Mouse (Mus musculus) limb, embryonic 14.5 days (tissue): ENCODE measurements around the gene Fbxo27. TPM values are rescaled to one million over a fixed set of nuclear protein-coding genes. Genes with fewer than 3 reads are reported as not detected.

ENCODE experiments used
- ATAC-seq: fragments of 200-750 bp; cut with Nextera tagmentation; 2 replicates; pipeline ENCODE4 v1.8.0; 2017; ENCODE audit warnings: low read depth, moderate number of reproducible peaks, moderate TSS enrichment; ENCODE audit not compliant: low FRiP score
- DNase-seq: peaks from one replicate; pipeline ENCODE4 v3.0.0-alpha.2; 2015; ENCODE audit warnings: low spot score
- H3K27ac ChIP-seq: fragments of 300-500 bp; sonication (generic); replicated peaks from 2 replicates; pipeline ENCODE4 v1.5.1; 2014; ENCODE audit warnings: low read depth, mild to moderate bottlenecking, low read length, moderate library complexity, mixed read lengths
- H3K27me3 ChIP-seq: fragments of 300-500 bp; sonication (generic); 2 replicates; pipeline ENCODE4 v1.6.1; 2014; ENCODE audit warnings: low read length, mixed read lengths; ENCODE audit not compliant: control insufficient read depth, insufficient read depth
- H3K36me3 ChIP-seq: fragments of 300-500 bp; sonication (generic); 2 replicates; pipeline ENCODE4 v1.6.1; 2014; ENCODE audit warnings: mild to moderate bottlenecking, low read length, moderate library complexity, mixed read lengths; ENCODE audit not compliant: control insufficient read depth, insufficient read depth
- H3K4me1 ChIP-seq: fragments of 300-500 bp; sonication (generic); 2 replicates; pipeline ENCODE4 v1.6.1; 2014; ENCODE audit warnings: antibody characterized with exemption, low read length, mixed read lengths; ENCODE audit not compliant: control insufficient read depth, insufficient read depth
- H3K4me2 ChIP-seq: fragments of 300-500 bp; sonication (generic); replicated peaks from 2 replicates; pipeline ENCODE4 v1.6.1; 2014; ENCODE audit warnings: low read depth, mild to moderate bottlenecking, low read length, moderate library complexity; ENCODE audit not compliant: severe bottlenecking
- H3K4me3 ChIP-seq: fragments of 300-500 bp; sonication (generic); replicated peaks from 2 replicates; pipeline ENCODE4 v1.5.1; 2014; ENCODE audit warnings: low read length
- H3K9ac ChIP-seq: fragments of 300-500 bp; sonication (generic); 2 replicates; pipeline ENCODE4 v1.6.1; 2014; ENCODE audit warnings: mild to moderate bottlenecking, low read depth, low read length, moderate library complexity; ENCODE audit not compliant: severe bottlenecking
- H3K9me3 ChIP-seq: fragments of 300-500 bp; sonication (generic); 2 replicates; pipeline ENCODE4 v1.6.1; 2016; ENCODE audit warnings: low read length; ENCODE audit not compliant: control insufficient read depth
- POLR2A ChIP-seq: fragments of 200-500 bp; IDR thresholded peaks from 2 replicates; pipeline ENCODE4 v1.8.0; 2012; ENCODE audit warnings: inconsistent platforms, mild to moderate bottlenecking, moderate library complexity, borderline replicate concordance; ENCODE audit not compliant: insufficient read depth, insufficient read length; ENCODE audit errors: extremely low read depth
- WGBS: fragments of 180-500 bp; shearing (Covaris S2); extraction: QIAGEN DNeasy Blood & Tissue Kit; methylation state at CpG from one replicate; pipeline ENCODE4 v1.1.7; 2014; 5-methylcytosine and 5-hydroxymethylcytosine counted together
- polyA plus RNA-seq, 2 experiments: library from polyadenylated mRNA; depleted of rRNA in 1 of 2; stranded (reverse) in 1 of 2; unstranded in 1 of 2; fragments of >200 nt; fragmentation: Nextera tagmentation in 1 of 2; extraction: Ambion mirVana in 1 of 2; gene quantifications; 2 replicates each; pipeline versions ENCODE4 v1.2.1 to v1.2.3; 2012 to 2014

Fbxo27 gene
- polyA plus RNA-seq, 2 experiments, result 7.4 to 19.5 TPM

GRCm38 (mm10) chr7:28702601-28703143 is 10.0 kb downstream of the Fbxo27 start:
- Histone ChIP-seq H3K4me3 (no peak overlapping the region), H3K4me2 (no peak overlapping the region), H3K27me3 (no peaks in the 10 kb centered on the region), H3K4me1 (no peaks in the 10 kb centered on the region), H3K9me3 (no peaks in the 10 kb centered on the region; the same call in 1 of the 2 replicates), H3K27ac (no peak overlapping the region), H3K36me3 (no peaks in the 10 kb centered on the region), H3K9ac (no peak overlapping the region)
- WGBS, result 71% methylated on average over 9 of the region's 9 CpGs
- TF ChIP-seq POLR2A, result no peak
- DNase-seq, result no peak
- ATAC-seq, result no peak

- DNase-seq (no peak), ATAC-seq (no peak)
- TF ChIP-seq POLR2A, result no peak
- Histone ChIP-seq H3K27me3 (no peaks in the 10 kb centered on the region), H3K4me3 (no peak overlapping the region), H3K27ac (no peak overlapping the region), H3K9ac (no peak overlapping the region), H3K4me1 (no peaks in the 10 kb centered on the region), H3K9me3 (no peaks in the 10 kb centered on the region), H3K4me2 (no peak overlapping the region), H3K36me3 (no peaks in the 10 kb centered on the region)
These were observed 16.8 kb downstream of the Fbxo27 start for GRCm38 (mm10) chr7:28709454-28709853.

- no peak overlapping the region for H3K9ac ChIP-seq
- no peaks in the 10 kb centered on the region for H3K36me3 ChIP-seq
- ATAC-seq, result no peak
- H3K27me3 ChIP-seq, result no peaks in the 10 kb centered on the region
- no peaks in the 10 kb centered on the region for H3K9me3 ChIP-seq
- H3K4me1 ChIP-seq, result no peaks in the 10 kb centered on the region
- WGBS, result 69% methylated on average over 3 of the region's 3 CpGs
- TF ChIP-seq POLR2A, result no peak
- no peak overlapping the region for H3K27ac ChIP-seq
- no peak overlapping the region for H3K4me3 ChIP-seq
- H3K4me2 ChIP-seq, result no peak overlapping the region
- DNase-seq, result no peak
These were observed 18.3 kb downstream of the Fbxo27 start for GRCm38 (mm10) chr7:28710962-28711361.

GRCm38 (mm10) chr7:28714667-28715066 is 22.0 kb downstream of the Fbxo27 start:
- Histone ChIP-seq H3K27ac (no peak overlapping the region), H3K4me1 (0 out of 2 replicates have a peak, but pooled peaks cover 4% of the 10 kb centered on the region), H3K27me3 (no peaks in the 10 kb centered on the region), H3K4me3 (no peak overlapping the region), H3K9ac (no peak overlapping the region), H3K36me3 (no peaks in the 10 kb centered on the region), H3K4me2 (no peak overlapping the region), H3K9me3 (no peaks in the 10 kb centered on the region)
- no peak for ATAC-seq
- WGBS, result 79% methylated on average over 5 of the region's 5 CpGs
- TF ChIP-seq POLR2A, result no peak
- DNase-seq, result no peak

GRCm38 (mm10) chr7:28715598-28715997 is 22.9 kb downstream of the Fbxo27 start:
- no peak overlapping the region for H3K9ac ChIP-seq
- H3K27me3 ChIP-seq, result no peaks in the 10 kb centered on the region
- ATAC-seq, result no peak
- no peak overlapping the region for H3K27ac ChIP-seq
- WGBS, result 93% methylated on average over 2 of the region's 2 CpGs
- H3K4me2 ChIP-seq, result no peak overlapping the region
- no peaks in the 10 kb centered on the region for H3K9me3 ChIP-seq
- no peak for TF ChIP-seq POLR2A
- 0 out of 2 replicates have a peak, but pooled peaks cover 4% of the 10 kb centered on the region for H3K4me1 ChIP-seq
- no peak overlapping the region for H3K4me3 ChIP-seq
- no peaks in the 10 kb centered on the region for H3K36me3 ChIP-seq
- no peak for DNase-seq
